30 mouse cellular contexts compared by ENCODE assay signal in genomic region chr17:54377500-54377899, GRCm38 (mm10).
DNase-seq lines count a peak whose midpoint lies in the region; ATAC-seq and TF ChIP-seq lines count a peak whose summit lies in the region.
"Had no signal": no experiment of that assay in that cellular context is flagged by ENCODE, and none has a peak within 500 bp of the region (broad histone marks: within the 10 kb centered on the region; RNA-seq: fewer than 3 reads in every experiment).

No protein-coding gene starts in this region.

- no peaks in the 10 kb centered on the region for H3K27me3 ChIP-seq in embryonic facial prominence, embryonic 14.5 days (replicated peaks; ENCODE audit: control insufficient read depth, insufficient read depth, low read length)
- H3K27me3 ChIP-seq in limb, embryonic 13.5 days: no peaks in the 10 kb centered on the region
- H3K27me3 ChIP-seq in intestine, postnatal 0 days (replicated peaks; ENCODE audit: control insufficient read depth, insufficient read depth, low read length): no peaks in the 10 kb centered on the region
- H3K27me3 ChIP-seq: embryonic facial prominence, embryonic 15.5 days; heart, embryonic 12.5 days; heart, embryonic 15.5 days; hindbrain, embryonic 13.5 days had no signal

- no peak overlapping the region for H3K27ac ChIP-seq in embryonic facial prominence, embryonic 14.5 days (replicated peaks; ENCODE audit: low read depth, low read length)
- H3K27ac ChIP-seq in limb, embryonic 13.5 days: no peak overlapping the region
- no peak overlapping the region for H3K27ac ChIP-seq in intestine, postnatal 0 days (ENCODE audit: low read depth, low read length)
- H3K27ac ChIP-seq: embryonic facial prominence, embryonic 15.5 days; heart, embryonic 15.5 days; hindbrain, embryonic 10.5 days; hindbrain, embryonic 13.5 days had no signal

- H3K4me2 ChIP-seq in embryonic facial prominence, embryonic 14.5 days (ENCODE audit: low read depth, low read length): no peak overlapping the region
- H3K4me2 ChIP-seq in limb, embryonic 13.5 days (replicated peaks): no peak overlapping the region
- H3K4me2 ChIP-seq in intestine, postnatal 0 days (replicated peaks; ENCODE audit: low read depth): no peak overlapping the region
- H3K4me2 ChIP-seq: embryonic facial prominence, embryonic 15.5 days; heart, embryonic 12.5 days; heart, embryonic 15.5 days; hindbrain, embryonic 13.5 days had no signal

- ATAC-seq in embryonic facial prominence, embryonic 14.5 days (ENCODE audit: low read depth): no peak
- ATAC-seq in limb, embryonic 13.5 days (ENCODE audit: low FRiP score, low read depth): peak; percentile 77; the same call in 1 of the 2 replicates
- no peak for ATAC-seq in intestine, postnatal 0 days
- ATAC-seq: activated CD4-positive, CD25-positive, alpha-beta regulatory T cell, adult 4 months; forebrain, embryonic 14.5 days; forebrain, postnatal 0 days; hindbrain, embryonic 16.5 days; inflammation-experienced regulatory T-cells, adult 6 months had no signal

- 38% methylated on average over 3 of the region's 3 CpGs for WGBS in embryonic facial prominence, embryonic 14.5 days
- 16% methylated on average over 3 of the region's 3 CpGs for WGBS in limb, embryonic 13.5 days
- WGBS in intestine, postnatal 0 days: 75% methylated on average over 3 of the region's 3 CpGs

- H3K4me3 ChIP-seq in embryonic facial prominence, embryonic 14.5 days (ENCODE audit: low read depth, low read length): no peak overlapping the region
- H3K4me3 ChIP-seq in limb, embryonic 13.5 days: no peak overlapping the region
- H3K4me3 ChIP-seq in intestine, postnatal 0 days (ENCODE audit: low read depth, low read length): no peak overlapping the region
- H3K4me3 ChIP-seq: embryonic facial prominence, embryonic 15.5 days; heart, embryonic 12.5 days; heart, embryonic 15.5 days; hindbrain, embryonic 10.5 days; hindbrain, embryonic 13.5 days had no signal

- peak; percentile 4 for DNase-seq in embryo, embryonic 10 days (ENCODE audit: low spot score)
- no peak for DNase-seq in embryo, embryonic 9.5 days (ENCODE audit: extremely low spot score)
- DNase-seq in embryo, embryonic 10.5 days (ENCODE audit: low spot score): peak; percentile 13
- DNase-seq in embryonic facial prominence, embryonic 14.5 days (ENCODE audit: low spot score): peak; percentile 58
- no peak for DNase-seq in spleen, postnatal 4 days (ENCODE audit: low spot score in 2 of 2)
- no peak for DNase-seq in frontal cortex, postnatal 10 days (ENCODE audit: low spot score in 2 of 2)
- DNase-seq: adrenal gland, adult 8-10 months; adrenal gland, postnatal 25 days; cerebellum, adult 11-12 months; cerebellum, adult 8-10 months; cerebellum, postnatal 10 days; cerebellum, postnatal 36 days; forebrain, postnatal 0 days; gastrocnemius, postnatal 10 days; gastrocnemius, postnatal 36 days; heart, adult 11 months; heart, postnatal 10 days; heart, postnatal 36 days; kidney, adult 11 months had no signal

- H3K36me3 ChIP-seq in embryonic facial prominence, embryonic 14.5 days (ENCODE audit: control insufficient read depth, insufficient read depth, low read length): no peaks in the 10 kb centered on the region
- H3K36me3 ChIP-seq in limb, embryonic 13.5 days: no peaks in the 10 kb centered on the region
- no peaks in the 10 kb centered on the region for H3K36me3 ChIP-seq in intestine, postnatal 0 days (ENCODE audit: control insufficient read depth, insufficient read depth)
- H3K36me3 ChIP-seq: embryonic facial prominence, embryonic 15.5 days; heart, embryonic 12.5 days; heart, embryonic 15.5 days; hindbrain, embryonic 10.5 days; hindbrain, embryonic 13.5 days had no signal

- no peaks in the 10 kb centered on the region for H3K4me1 ChIP-seq in embryonic facial prominence, embryonic 14.5 days (ENCODE audit: control insufficient read depth, insufficient read depth, low read length)
- H3K4me1 ChIP-seq in limb, embryonic 13.5 days: no peaks in the 10 kb centered on the region
- no peaks in the 10 kb centered on the region for H3K4me1 ChIP-seq in intestine, postnatal 0 days (replicated peaks; ENCODE audit: control insufficient read depth, insufficient read depth, low read length)
- H3K4me1 ChIP-seq: embryonic facial prominence, embryonic 15.5 days; heart, embryonic 12.5 days; heart, embryonic 15.5 days; hindbrain, embryonic 10.5 days; hindbrain, embryonic 13.5 days had no signal

- no peaks in the 10 kb centered on the region for H3K9me3 ChIP-seq in embryonic facial prominence, embryonic 14.5 days (ENCODE audit: control insufficient read depth, low read length)
- no peaks in the 10 kb centered on the region for H3K9me3 ChIP-seq in limb, embryonic 13.5 days
- H3K9me3 ChIP-seq in intestine, postnatal 0 days (ENCODE audit: control insufficient read depth): no peaks in the 10 kb centered on the region
- H3K9me3 ChIP-seq: embryonic facial prominence, embryonic 15.5 days; heart, embryonic 15.5 days; hindbrain, embryonic 10.5 days; hindbrain, embryonic 13.5 days had no signal

- TF ChIP-seq CTCF in intestine, postnatal 0 days (IDR thresholded peaks at IDR 0.05; ENCODE audit: low read depth): no peak

- no peak overlapping the region for H3K9ac ChIP-seq in embryonic facial prominence, embryonic 14.5 days (ENCODE audit: low read depth, low read length)
- H3K9ac ChIP-seq in limb, embryonic 13.5 days: no peak overlapping the region
- H3K9ac ChIP-seq in intestine, postnatal 0 days (ENCODE audit: low read depth, low read length): no peak overlapping the region
- H3K9ac ChIP-seq: embryonic facial prominence, embryonic 15.5 days; forebrain, postnatal 0 days; heart, embryonic 12.5 days; heart, embryonic 15.5 days; hindbrain, embryonic 13.5 days had no signal

Comparison
In these comparisons a context has a peak if more than half of its experiments do, and no peak if none do; other contexts are left out.
1. DNase-seq: peak in embryo, embryonic 10 days (single experiment), embryo, embryonic 10.5 days (single experiment) and embryonic facial prominence, embryonic 14.5 days (single experiment); none in embryo, embryonic 9.5 days (single experiment), spleen, postnatal 4 days (0 of 2) and frontal cortex, postnatal 10 days (0 of 2).